Mouse (Mus musculus) MEL-GATA-1-ER (cell line): ENCODE measurements at regions not wholly inside any gene's neighbourhood (a gene's known extent, or its start where the extent isn't known, plus 50 kb on each side); places are given as distances from the start of the nearest gene placed in this dataset.
A peak's percentile ranks its signal among the peaks of the same experiment; 100 is the strongest.

ENCODE experiments used
- DNase-seq: peaks from one replicate; pipeline ENCODE4 v3.0.0-alpha.2; 2012; ENCODE audit warnings: low read depth; ENCODE audit errors: extremely low read depth

- no peak for DNase-seq
Measured at GRCm38 (mm10) chr6:60217840-60218239, 611.8 kb downstream of the Snca start.

DNA sequence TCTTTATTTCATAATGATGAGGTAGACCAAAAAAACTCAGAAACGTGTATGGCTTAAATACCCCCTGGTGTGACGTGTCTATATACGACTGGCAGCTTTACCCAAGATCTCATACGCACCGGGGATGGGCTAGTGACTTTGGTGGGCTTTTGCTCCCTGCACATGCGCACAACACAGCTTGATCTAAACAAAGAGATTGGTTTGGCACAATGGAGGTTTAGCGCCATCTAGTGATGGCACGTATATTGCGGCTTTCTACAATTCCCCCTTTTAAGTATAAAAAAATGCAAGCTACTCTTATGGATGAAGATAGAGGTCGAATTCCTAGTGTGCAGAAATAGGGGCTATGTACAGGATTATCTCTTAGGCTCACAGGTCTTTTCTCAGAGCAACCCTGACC is 628.1 kb downstream of the Snca start:
- DNase-seq, result peak; percentile 58
